Mouse (Mus musculus) lung, postnatal 0 days (tissue): Measurements from ENCODE around the gene Dgkb. TPM values are rescaled to one million over a fixed set of nuclear protein-coding genes. Genes with fewer than 3 reads are reported as not detected.

Source experiments
- ATAC-seq: fragments of 200-750 bp; cut with Nextera tagmentation; 2 replicates; pipeline ENCODE4 v1.8.0; 2017; ENCODE audit warnings: moderate library complexity
- DNase-seq: peaks from one replicate; pipeline ENCODE4 v3.0.0-alpha.2; 2016; ENCODE audit warnings: low spot score
- H3K27ac ChIP-seq: fragments of 300-500 bp; sonication (generic); 2 replicates; pipeline ENCODE4 v1.5.1; 2014; ENCODE audit warnings: antibody characterized with exemption, mild to moderate bottlenecking, low read length, mixed read lengths
- H3K27me3 ChIP-seq: fragments of 300-500 bp; sonication (generic); replicated peaks from 2 replicates; pipeline ENCODE4 v1.6.1; 2014; ENCODE audit warnings: low read length, mixed read lengths; ENCODE audit not compliant: insufficient read depth
- H3K36me3 ChIP-seq: fragments of 300-500 bp; sonication (generic); 2 replicates; pipeline ENCODE4 v1.6.1; 2014; ENCODE audit warnings: low read length, mixed read lengths; ENCODE audit not compliant: insufficient read depth
- H3K4me1 ChIP-seq: fragments of 300-500 bp; sonication (generic); 2 replicates; pipeline ENCODE4 v1.6.1; 2014; ENCODE audit warnings: antibody characterized with exemption, low read depth, low read length, mixed read lengths; ENCODE audit not compliant: insufficient read depth
- H3K4me2 ChIP-seq: fragments of 300-500 bp; sonication (generic); replicated peaks from 2 replicates; pipeline ENCODE4 v1.6.1; 2014; ENCODE audit warnings: low read depth, mild to moderate bottlenecking, low read length, moderate library complexity, mixed read lengths
- H3K4me3 ChIP-seq: fragments of 300-500 bp; sonication (generic); 2 replicates; pipeline ENCODE4 v1.5.1; 2014; ENCODE audit warnings: low read depth, low read length
- H3K9ac ChIP-seq: fragments of 300-500 bp; sonication (generic); replicated peaks from 2 replicates; pipeline ENCODE4 v1.6.1; 2014; ENCODE audit warnings: low read depth, mild to moderate bottlenecking
- H3K9me3 ChIP-seq: fragments of 300-500 bp; sonication (generic); 2 replicates; pipeline ENCODE4 v1.6.1; 2016; ENCODE audit warnings: low read length, mixed read lengths
- CTCF ChIP-seq: IDR thresholded peaks from 2 replicates; pipeline ENCODE4 v1.5.1; 2016; ENCODE audit warnings: antibody characterized with exemption, mild to moderate bottlenecking
- EP300 ChIP-seq: IDR thresholded peaks from 2 replicates; pipeline ENCODE4 v1.6.1; 2016; ENCODE audit warnings: antibody characterized with exemption, mild to moderate bottlenecking, control low read depth
- WGBS: fragments of 180-500 bp; shearing (Covaris S2); extraction: QIAGEN DNeasy Blood & Tissue Kit; methylation state at CpG from one replicate; pipeline ENCODE4 v1.1.7; 2014; 5-methylcytosine and 5-hydroxymethylcytosine counted together
- polyA plus RNA-seq: library from polyadenylated mRNA; unstranded; fragments of >200 nt; fragmentation: Nextera tagmentation; extraction: Ambion mirVana; gene quantifications from 2 replicates; pipeline ENCODE4 v1.2.1, GENCODE M21; 2015

The Dgkb gene
- polyA plus RNA-seq, 1 experiment from 2014 or later, result 3.5 TPM

DNA sequence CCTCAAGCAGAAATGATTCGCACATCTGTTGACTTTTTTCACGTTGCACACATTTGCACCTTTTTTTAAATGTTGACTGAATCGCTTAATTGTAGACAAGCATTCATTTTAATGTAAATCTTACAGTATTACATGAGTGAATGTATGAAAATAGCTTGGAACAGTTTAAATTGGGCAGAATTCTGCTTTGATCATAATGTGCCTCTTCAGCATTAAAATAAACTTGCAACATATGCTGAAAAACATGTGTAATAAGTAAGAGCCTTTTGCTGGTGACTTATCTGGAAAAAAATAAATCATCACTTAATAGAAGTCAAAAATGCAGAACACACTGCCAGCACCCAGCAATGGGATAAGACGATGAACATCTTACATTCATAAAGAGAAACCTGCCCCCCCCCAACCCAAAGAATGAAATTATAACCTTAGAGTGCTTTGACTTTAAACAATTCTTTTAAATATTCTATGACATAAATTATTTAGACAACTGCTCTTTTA is 768.9 kb downstream of the Dgkb start:
- H3K4me1 ChIP-seq, result no peaks in the 10 kb centered on the region
- WGBS, result 53% methylated on average over 4 of the region's 4 CpGs
- H3K9me3 ChIP-seq, result no peaks in the 10 kb centered on the region
- no peak for ATAC-seq
- no peak overlapping the region for H3K27ac ChIP-seq
- H3K4me3 ChIP-seq, result no peak overlapping the region
- no peaks in the 10 kb centered on the region for H3K27me3 ChIP-seq
- no peak overlapping the region for H3K4me2 ChIP-seq
- no peaks in the 10 kb centered on the region for H3K36me3 ChIP-seq
- TF ChIP-seq EP300 (no peak), CTCF (no peak)
- peak; percentile 45 for DNase-seq
- no peak overlapping the region for H3K9ac ChIP-seq

DNA sequence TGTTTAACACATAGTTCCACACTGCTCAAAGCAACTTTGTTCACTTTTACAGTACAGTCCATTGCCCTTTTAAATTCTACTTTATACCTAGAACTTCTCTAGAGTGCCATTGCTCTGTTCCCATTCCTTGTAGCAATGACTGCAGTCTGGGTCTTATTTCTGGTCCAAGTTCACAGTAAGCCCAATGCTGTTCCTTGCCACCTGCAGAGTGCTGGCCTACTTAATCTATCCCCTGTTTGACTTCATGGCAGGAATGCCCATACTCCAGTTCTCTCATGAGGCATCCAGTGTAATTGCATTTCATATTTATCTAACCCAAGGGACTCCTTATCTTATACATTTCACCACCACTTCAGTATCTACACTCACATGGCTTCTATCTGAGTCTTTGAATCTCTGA is 772.4 kb downstream of the Dgkb start:
- Histone ChIP-seq H3K4me2 (no peak overlapping the region), H3K4me1 (no peaks in the 10 kb centered on the region), H3K27ac (no peak overlapping the region), H3K9ac (no peak overlapping the region), H3K27me3 (no peaks in the 10 kb centered on the region), H3K9me3 (no peaks in the 10 kb centered on the region), H3K4me3 (no peak overlapping the region), H3K36me3 (no peaks in the 10 kb centered on the region)
- DNase-seq (no peak), ATAC-seq (no peak)
- TF ChIP-seq EP300 (no peak), CTCF (no peak)

DNA sequence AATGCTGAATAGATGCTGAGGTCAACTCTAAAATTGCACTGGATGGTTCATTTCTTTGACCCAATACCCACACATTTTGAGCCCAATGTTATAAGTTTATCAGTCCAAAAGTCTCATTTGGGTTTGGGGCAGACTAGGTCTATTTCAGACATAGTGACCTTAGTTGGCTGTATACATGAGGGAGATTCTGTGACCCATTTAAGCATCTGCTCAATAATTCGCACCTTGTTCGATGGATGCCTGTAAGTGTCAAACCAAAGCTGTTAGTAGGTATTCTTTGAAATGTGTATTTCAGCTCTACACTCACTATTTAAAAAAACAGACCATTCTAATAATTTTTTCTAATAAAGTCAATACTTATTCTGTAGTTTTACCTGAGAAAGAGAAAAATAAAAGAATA is 776.1 kb downstream of the Dgkb start:
- H3K36me3 ChIP-seq, result no peaks in the 10 kb centered on the region
- H3K9me3 ChIP-seq, result no peaks in the 10 kb centered on the region
- TF ChIP-seq EP300 (no peak), CTCF (no peak)
- 93% methylated on average over 2 of the region's 2 CpGs for WGBS
- H3K9ac ChIP-seq, result no peak overlapping the region
- H3K4me2 ChIP-seq, result no peak overlapping the region
- no peaks in the 10 kb centered on the region for H3K27me3 ChIP-seq
- no peaks in the 10 kb centered on the region for H3K4me1 ChIP-seq
- no peak overlapping the region for H3K27ac ChIP-seq
- no peak overlapping the region for H3K4me3 ChIP-seq
- DNase-seq (no peak), ATAC-seq (no peak)

DNA sequence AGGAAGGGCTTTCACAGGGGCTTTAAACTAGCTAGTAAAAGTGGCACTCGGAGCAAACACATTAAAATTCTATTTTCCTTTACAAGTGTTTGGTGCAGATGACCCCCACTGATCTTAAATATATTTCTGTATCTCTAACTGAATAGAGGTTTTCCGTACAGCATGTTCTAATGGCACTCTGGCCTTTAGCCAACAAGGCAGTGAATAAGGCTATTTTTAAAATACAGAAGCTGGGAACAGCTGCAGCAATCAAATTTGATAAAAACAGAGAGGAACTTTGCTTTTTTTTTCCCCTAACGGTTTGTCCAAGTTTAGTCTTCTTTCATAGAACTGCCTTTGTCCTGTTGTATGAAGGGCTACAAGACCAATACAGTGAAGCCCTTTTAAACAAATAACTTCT is 776.5 kb downstream of the Dgkb start:
- Histone ChIP-seq H3K9me3 (no peaks in the 10 kb centered on the region), H3K4me2 (no peak overlapping the region), H3K36me3 (no peaks in the 10 kb centered on the region), H3K4me1 (no peaks in the 10 kb centered on the region), H3K27me3 (no peaks in the 10 kb centered on the region), H3K9ac (no peak overlapping the region), H3K27ac (no peak overlapping the region), H3K4me3 (no peak overlapping the region)
- peak; percentile 56 for DNase-seq
- TF ChIP-seq CTCF (no peak), EP300 (no peak)
- ATAC-seq, result no peak
- 34% methylated on average over 3 of the region's 3 CpGs for WGBS

DNA sequence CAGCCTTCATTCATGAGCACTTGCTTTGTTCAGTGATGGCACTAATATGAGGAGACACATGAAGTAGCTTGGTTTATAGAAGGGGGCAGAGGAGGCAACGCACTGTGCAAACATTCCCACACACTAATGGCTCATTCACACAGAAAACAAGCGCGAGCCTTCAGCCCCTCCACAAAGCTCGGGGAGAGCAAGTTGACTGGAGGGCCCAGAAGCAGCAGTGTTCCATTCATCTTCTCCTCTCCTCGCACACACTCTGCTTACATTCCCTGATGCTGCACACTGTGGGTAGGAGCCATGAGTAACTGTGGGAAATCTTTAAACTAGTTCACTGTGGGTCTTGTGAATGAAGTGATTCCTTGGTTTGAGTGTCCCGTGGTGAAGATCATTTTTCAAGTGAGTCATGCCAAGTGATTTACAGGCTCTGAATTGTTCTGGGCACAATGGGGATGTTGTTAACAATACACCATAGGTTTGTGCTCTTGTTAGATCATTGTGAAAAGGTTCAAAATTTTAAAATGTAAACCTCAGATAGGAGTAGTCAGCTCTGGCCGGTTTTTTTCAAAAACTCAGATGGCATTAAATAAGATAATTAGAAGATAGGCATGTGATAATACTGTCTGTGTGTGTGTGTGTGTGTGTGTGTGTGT is 779.0 kb downstream of the Dgkb start:
- Histone ChIP-seq H3K36me3 (no peaks in the 10 kb centered on the region), H3K4me3 (no peak overlapping the region), H3K9me3 (no peaks in the 10 kb centered on the region), H3K4me1 (no peaks in the 10 kb centered on the region), H3K9ac (no peak overlapping the region), H3K27ac (no peak overlapping the region), H3K27me3 (no peaks in the 10 kb centered on the region), H3K4me2 (no peak overlapping the region)
- DNase-seq, result no peak
- 40% methylated on average over 7 of the region's 7 CpGs for whole genome bisulfite sequencing
- no peak for ATAC-seq
- TF ChIP-seq EP300 (no peak), CTCF (no peak)

DNA sequence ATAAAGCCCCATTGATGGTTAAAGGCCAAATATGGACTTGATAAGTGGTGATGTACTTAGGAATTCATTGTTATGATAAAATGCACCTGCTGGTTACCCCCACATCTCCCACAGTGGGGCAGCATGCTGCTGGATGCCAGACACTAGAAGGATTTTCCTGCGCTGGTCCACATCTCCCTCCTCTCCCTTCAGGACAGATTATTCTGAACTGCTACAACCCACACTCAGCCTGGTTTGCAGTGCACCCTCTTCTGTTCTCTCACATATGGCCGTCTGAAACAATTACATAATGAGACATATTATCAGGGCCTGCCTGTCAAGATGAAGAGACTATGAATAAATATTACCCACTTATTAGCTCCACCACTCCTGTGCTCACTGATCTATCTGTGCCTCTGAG is 780.6 kb downstream of the Dgkb start:
- Histone ChIP-seq H3K4me3 (no peak overlapping the region), H3K9me3 (no peaks in the 10 kb centered on the region), H3K4me1 (no peaks in the 10 kb centered on the region), H3K9ac (no peak overlapping the region), H3K36me3 (no peaks in the 10 kb centered on the region), H3K4me2 (no peak overlapping the region), H3K27ac (no peak overlapping the region), H3K27me3 (no peaks in the 10 kb centered on the region)
- TF ChIP-seq EP300 (no peak), CTCF (no peak)
- no peak for ATAC-seq
- no peak for DNase-seq
- 45% methylated on average over 2 of the region's 2 CpGs for WGBS
